Mouse (Mus musculus) testis, postnatal 14 days (tissue): ENCODE results near the gene Mkrn2os.
"Not testable (repeated sequence)": the region's sequence is repeated elsewhere in the genome, so short reads cannot be mapped to it uniquely, and the experiment has no call there.

Experiments used
- DNase-seq: peaks from one replicate; pipeline ENCODE4 v3.0.0; 2021; ENCODE audit warnings: low spot score

Mkrn2os gene

DNA sequence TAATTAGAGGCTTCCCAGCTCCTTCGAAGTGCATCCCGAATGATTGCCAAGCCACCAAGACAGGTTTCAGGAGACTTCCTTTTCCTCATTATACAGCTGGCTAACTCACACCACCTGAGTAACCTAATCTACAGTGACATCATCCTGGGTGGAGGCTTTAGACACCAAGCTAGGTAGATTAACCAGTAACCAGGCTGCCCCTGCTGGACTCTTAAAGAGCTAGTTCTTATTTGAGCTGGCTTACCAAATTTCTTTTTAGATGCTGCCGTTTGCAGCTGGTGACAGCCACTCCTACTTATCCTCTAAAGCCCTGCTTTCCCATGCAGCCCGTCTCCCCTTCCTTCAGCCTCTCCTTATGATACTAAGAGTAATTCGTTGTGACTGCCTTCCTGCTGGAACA, at the start of gene Mkrn2os:
TSS of gene Mkrn2os (minus strand) at position 119 of the 400 bp plus-strand sequence.
- DNase-seq, result no peak

DNA sequence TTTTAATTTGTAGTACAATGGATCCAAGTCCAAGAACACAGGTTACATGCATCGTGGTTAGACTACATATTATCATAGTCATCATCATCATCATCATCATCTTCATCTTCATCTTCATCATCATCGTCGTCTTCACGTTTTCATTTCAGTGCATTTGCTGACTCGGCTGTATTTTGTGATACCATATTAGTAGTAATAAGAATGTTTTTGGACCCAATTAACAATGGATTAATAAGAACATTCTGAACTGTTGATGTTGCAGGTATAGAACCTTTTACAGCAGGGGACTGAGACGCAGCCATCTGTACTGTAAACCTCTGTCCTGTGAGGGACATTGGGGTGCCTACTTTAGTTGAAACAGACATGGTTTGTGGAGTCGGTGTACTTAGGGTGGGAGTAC, 45.8 kb upstream of the Mkrn2os start:
- DNase-seq, result not testable (repeated sequence)

DNA sequence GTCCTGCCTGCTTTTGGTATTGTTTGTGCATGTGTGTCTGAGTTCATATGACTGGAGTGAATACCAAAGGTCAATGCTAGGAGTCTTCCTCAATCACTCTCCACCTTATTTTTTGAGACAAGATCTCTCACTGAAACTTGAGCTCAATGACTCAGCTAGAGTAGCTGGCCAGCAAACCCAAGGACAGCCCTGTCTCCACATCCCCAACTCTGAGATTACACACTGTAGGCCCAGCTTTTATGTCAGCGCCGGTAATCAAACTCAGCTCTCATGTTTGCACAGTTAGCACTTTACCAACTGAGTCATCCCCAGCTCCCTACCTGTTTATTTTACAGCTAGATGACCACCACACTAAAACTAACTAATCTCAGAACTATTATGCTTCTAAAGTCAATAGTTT, 41.6 kb upstream of the Mkrn2os start:
- no peak for DNase-seq

DNA sequence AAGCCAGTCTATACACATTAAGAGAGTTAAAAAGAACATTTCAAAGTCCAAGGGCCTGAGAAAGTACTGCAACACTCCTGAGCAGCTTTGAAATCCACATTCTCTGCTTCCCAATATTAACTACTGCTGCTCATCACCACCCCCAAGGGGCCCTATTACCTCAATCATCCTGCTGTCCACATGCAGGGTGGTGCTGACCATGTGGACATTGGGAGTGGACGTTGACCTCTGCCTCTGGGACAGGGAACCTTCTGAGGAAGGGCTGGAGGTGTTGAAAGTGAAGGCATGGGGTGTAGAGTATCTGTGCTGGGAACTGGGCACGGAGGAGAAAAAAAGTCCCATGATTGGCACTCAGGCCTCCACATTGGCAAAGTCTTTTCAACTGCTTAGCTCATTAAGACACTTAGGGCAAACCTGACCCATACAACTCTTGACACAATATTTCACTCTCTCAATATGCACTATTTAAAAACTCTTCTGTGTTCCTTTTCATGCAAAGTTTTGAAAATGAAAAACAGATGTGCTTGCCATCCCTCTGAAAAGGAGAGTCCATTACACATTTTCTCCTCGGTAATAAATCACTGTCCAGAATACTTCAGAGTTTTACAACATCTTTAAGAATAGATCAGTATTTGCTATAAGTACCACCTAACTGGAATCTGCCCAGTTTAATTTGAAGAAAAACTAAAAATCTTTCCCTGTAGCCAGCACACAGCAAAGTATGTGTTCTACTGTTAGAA, 38.9 kb upstream of the Mkrn2os start:
- no peak for DNase-seq

DNA sequence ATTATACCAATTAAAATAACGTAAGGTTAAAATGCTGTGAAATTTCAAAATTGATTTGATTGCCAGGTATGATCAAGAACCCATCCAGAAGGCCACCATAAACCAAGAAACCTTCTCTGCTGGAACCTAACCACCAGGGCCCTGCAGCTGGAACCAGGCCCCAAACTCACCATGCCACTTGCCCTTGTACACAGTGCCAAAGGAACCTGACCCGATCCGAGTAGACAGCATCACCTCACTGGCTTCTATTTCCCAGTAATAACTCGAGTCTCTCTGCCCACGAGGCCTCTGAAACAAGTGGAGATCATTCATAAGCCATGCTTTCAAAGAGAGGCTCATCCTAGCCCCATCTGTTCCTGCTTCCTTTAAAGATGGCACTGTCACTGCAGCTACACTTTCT, 33.7 kb upstream of the Mkrn2os start:
- DNase-seq, result no peak

DNA sequence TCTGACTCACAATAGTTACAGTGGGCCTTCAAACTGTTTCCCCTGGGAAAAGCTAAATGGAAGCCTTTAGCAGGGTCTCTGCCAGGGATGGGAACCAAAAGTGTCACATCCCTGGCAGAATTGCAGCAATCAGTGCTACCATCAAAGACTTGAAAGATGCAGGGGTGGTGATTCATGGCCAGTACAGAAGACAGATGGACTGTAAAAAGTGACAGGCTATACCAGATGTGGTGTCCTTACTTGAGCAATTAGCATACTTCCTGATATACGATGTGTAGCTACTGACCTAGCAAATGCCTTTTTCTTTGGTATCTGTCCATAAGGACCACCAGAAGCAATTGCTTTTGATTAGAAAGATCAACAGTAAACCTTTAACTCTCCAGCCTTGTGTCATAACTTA, 28.6 kb upstream of the Mkrn2os start:
- DNase-seq, result no peak

DNA sequence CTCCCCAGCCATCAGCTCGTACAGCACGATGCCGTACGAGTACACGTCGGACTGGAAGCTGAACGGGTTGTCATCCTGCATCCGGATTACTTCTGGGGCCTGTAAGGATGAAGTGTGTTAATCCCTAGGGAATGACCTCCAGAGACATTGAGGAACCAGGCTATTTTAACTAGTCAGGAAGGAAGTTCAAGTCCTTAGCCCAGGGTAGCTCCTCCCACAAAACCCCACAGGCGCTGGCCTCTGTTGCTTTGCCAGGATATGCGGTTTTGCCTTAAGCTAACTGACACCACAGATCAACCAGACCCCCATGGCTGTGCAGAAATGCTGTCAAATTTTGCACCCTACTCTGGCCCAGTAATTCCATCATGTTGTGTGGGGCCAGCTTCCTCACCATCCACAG, 27.4 kb upstream of the Mkrn2os start:
- DNase-seq, result no peak

DNA sequence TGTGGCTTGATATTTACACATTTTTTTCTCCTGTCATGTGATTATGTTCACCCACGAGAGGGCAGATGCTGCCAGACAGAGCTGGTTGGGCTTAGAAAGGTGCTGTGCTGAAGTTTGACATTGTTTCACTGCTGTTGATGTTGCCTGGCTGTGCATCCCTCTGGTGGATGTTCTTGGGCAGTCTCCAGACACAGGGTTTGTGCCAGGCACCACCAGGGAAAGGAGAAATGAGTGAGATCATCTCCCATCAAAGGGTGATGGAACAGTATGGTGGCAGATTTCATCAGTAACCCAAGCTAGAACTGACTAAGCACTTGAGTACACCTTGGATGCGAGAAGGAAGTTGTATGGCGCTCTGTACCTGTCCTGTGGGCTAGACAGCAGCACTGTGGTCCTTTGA, 23.6 kb upstream of the Mkrn2os start:
- DNase-seq, result no peak

DNA sequence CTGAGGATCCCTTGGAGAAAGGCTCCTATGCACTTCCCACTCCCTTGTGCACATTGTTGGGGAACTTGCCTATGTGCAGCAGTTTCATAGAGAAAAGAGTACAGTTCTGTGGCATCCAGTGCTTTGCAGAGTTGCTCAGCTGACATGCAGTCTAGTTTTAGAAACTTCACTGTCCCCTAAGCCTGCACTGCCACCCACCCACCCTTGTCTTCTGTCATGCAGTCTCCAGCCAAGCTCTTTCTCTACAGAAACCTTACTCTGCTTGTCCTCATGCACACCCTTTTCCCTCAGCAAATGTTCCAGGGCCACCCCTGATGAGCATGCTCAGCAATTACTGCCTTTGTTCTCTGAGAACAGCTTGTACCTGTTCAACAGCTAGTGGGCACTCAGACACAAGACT, 21.4 kb upstream of the Mkrn2os start:
- DNase-seq, result no peak

DNA sequence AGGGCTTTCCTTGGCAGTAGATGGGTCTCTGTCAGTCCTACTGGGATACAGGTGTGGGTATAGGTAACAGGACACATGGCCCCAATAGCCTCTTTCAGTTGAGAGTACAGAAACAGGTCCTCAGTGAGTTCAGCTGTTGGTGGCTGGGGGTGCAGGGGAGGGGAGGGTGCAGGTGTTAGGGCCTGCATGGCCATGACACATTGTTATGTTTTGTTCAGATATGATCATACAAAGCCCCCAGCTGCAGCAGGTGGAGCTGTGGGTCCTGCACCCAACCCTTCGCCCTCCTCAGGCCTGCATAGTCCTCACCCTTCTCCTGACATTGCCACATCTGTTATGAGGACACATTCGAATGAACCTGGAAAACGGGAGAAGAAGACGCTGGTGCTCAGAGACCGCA, 17.9 kb upstream of the Mkrn2os start:
- DNase-seq, result no peak

DNA sequence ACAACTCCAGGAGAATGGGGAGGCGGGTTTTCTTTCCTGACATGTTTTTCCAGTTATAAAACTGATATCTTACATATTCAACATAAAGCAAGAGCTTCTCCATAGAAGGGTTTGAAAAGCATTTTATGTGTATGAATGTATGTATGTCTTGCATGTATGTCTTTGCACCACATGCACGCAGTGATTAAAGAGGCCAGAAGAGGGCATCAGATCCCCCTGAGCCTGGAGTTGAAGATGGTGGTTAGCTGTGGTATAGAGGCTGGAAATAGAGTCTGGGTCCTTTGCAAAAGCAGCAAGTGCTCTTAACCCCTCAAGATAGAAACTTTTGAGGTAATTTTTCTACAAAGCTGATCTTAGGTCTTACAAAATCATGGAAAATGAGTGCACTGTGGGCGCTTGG, 16.7 kb upstream of the Mkrn2os start:
- no peak for DNase-seq

DNA sequence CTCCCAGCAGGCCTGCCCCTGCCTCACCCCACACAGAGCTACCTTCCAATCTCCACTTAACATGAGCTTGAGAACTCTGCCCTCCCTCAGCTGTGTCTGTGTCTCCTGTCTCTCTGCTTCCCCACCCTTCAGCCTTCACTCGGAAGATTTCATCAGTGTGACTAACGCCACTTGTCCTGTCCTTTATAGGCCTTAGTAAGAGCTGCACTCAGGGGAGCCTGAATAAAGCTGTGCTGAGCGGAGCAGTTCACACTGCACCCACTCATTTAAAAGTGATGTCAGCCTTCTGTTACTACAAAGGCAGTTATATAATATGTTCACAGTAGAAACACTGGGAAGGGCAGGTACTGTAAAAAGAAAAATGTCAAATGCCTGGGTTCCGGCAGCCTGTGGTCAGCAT, 15.1 kb upstream of the Mkrn2os start:
- DNase-seq, result no peak

DNA sequence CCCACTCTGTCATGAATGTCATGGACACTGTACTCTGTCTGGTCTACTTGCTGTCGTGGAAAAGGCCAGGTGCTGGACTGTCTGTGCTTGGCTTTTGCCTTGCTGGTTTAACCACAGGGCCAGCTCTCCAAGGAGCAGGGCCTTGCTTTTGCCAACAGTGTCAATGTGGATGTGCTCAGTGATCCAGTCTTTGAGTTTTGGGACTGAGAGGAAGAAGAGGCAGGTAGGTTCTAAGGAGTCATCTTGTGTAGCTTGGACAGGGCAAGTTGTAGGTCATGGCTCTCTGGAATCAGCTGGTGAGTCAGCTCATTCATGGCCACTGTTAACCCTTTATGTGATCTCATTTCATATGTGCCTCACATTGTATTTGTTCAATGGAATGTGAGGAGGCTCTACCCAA, 14.1 kb upstream of the Mkrn2os start:
- no peak for DNase-seq

DNA sequence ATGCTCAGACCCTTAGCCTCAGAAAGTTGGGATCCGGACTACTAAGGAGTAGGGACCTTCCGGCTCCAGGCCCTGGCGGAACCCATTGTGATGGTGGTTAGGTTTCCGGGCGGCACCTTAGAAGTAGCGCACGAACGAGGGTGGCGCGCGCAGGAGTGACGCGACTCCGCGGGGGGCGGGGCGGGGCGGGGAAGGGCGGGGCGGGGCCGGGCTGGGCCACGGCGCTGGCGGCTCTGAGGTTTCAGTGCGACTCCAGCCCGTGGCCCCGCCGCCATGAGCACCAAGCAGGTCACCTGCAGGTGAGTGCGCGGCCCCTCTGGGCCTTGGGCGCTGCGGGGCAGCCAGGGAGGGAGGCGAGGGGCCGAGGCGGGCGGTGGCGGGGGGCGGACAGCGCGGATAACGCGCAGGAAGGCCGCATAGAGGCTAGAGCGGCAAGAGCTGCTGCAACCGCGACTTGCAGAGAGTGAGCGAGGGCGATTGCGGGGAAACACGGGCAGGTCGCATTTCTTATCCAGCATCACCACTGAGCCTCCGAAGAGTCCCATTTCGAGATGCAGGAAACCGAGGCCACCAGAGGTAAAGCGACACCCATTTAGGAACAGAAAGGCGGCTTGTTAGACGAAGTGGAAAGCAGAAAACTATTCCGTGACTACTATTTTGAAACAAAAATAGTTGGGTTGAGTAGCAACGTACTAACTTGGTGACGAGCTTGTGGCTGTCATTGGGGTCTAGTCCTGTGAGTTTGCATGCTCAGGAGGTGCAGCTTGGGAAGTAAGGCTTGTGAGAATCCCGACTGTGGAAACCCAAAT, 9.5 kb upstream of the Mkrn2os start, which contains the start of gene Mkrn2:
TSS of gene Mkrn2 (plus strand) at position 188 of the 809 bp plus-strand sequence.
- peak; percentile 89 for DNase-seq

DNA sequence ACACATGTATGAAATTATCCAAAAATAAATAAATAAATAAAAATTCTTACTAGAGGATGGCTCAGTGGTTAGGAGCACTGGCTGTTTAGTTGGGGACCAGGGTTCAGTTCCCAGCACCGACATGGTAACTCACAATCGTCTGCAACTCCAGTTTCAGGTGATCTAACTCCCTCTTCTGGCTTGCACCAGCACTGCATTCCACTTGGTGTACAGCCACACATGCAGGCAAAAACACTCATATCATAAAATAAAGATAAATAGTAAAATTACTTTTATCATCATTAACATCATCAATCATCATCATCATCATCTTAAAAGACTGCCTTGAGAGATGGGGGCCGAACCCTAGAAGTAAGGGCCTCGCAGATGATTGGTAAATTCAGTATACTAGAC, 8.9 kb upstream of the Mkrn2os start:
- DNase-seq, result peak; percentile 26

DNA sequence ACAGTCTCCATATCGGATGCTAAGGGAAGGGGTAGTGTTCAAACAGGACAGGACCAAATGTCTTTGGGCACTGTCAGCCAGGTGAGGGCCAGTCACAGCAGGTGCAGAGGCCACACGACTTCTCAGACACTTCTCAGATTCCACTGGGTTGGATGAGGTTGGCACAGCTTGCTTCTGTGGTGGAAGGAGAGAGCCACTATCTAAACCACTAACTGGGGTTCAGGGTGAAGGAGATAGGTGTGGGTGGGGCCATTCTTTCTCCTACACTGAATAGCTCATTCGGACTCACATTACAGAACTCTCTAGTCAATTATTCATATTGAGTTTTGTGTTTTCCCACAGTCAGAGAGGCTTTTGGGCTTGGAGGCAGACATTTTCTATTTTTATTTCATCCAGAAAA, 3.3 kb upstream of the Mkrn2os start:
- no peak for DNase-seq

DNA sequence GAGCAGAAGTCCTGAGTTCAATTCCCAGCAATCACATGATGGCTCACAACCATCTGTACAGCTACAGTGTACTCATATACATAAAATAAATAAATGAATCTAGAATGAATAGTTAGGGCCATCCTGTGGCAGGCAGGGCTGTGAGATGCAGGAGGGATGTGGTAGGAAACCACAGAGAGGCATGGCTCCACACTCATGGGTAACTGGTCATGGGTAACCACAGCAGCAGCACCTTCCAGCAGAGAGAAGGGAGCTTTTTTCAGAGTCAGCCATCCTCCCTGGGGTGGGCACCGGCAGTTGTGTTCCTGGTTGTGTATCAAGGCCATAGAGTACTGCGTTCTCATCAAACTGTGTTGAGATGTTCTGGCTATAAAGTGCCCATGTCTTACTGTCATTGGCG, 2.1 kb upstream of the Mkrn2os start:
- no peak for DNase-seq

DNA sequence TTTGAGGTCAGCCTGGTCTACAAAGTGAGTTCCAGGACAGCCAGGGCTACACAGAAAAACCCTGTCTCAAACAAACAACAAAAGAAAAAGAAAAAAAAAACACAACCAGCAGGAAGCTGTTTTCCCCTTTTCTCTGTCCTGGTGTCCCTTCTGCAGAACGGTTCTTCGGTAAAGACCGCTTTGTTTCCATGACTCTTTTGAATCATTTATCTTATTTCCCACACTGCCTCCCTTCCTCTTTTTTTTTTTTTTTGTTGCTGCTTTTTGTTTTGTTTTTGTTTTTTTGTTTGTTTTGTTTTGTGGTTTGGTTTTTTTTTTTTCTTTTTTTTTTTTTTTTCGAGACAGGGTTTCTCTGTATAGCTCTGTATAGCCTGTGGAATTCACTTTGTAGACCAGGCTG, 876 bp upstream of the Mkrn2os start:
- no peak for DNase-seq

DNA sequence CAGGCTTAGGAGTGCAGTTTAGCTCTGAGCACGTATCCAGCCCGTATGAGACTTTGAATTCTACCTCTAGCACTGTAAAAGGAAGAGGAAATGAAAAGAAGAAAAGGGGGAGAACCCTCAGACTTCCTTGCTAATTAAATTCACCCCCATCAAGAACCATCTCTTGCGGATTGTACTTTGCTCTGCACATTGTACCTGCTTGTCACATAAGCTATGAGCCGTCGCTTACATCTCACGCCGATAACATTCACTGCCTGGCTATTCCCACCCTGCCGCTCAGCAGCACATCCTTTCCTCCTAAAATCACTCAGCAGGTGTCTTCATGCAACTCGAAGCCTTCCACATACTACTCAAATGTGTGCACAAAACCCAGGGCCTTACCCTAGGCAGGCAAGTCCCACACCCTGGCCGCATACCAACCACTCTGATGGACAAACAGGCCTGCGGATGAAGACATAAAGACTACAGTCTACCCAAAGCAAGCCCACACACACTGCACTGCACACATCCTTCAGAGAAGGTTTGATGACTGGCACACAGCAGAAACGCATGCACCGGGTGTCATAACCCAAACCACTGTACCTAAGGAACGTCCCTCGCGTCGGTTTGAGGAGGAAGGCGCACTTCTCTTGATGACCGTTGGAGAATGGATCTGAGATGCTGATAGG, 550 bp downstream of the Mkrn2os start:
- DNase-seq, result no peak

DNA sequence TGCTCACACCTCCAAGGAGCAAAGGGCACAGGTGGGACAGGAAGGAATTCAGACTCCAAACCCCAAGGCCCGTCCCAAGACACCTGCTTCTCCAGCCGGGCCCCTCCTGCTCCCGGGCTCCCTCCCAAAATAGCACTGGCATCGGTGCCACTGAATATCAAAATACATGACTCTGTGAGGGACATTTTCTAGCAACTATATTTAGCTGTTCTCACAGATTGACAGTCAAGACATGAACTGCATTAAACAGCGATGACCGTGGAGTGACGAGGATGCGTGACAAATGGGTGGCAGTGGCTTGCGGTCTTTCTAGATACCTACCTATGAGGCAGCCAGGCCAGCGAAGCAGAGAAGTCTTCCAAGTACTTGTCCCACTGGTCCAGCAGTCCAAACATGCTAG, 6.1 kb downstream of the Mkrn2os start:
- no peak for DNase-seq

DNA sequence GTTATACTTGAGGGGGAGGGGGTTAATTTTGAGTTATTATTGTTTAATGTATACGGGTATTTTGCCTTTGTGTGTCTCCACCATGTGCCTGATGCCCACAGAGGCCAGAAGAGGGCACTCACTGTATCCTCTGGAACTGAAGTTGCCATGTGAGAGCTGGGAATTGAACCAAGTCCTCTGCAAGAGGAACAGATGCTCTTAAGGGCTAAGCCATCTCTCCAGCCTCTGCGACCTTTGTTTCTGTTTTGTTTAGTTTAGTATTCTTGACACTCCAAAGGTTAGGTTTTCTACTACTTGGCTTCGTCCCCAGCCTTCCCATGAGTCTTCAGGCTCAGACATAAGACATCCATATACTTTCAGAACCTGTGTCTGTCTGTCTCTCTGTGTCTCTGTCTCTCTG, 8.2 kb downstream of the Mkrn2os start:
- no peak for DNase-seq

DNA sequence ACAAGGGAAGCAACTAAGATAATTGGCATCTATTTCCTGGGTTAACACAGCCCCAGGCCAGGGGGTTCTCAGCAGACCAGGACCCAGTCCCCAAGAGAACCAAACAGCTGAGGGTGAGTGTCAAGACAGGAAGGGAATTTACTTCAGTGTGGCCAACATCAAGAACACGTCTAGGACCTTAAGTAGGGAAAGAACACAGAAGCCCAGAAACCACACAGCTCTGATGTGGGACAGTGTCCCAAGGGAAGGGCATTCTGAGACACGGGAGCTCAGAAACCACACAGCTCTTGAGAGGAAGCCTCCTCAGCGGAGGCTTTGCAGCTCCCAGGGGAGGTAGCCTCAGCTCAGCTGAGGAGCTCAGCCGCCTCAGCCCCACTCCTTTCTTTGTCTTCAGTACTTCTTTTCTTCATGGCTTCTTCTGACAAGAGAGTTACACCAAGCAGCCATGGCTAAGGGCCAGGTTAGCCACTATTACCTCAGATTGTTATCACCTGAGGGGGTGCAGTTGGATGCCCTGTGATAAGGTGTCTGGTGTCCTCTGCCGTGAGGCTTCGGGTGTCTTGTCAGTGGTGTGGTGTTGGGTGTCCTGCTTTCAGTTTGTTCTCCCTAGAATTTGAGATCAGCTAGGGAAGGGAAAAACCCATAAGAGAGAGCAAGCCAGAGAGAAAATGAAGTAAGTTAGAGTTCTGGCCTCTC, 8.8 kb downstream of the Mkrn2os start:
- DNase-seq, result no peak
